Mouse (Mus musculus) ovary, adult 2 months (tissue): ENCODE results near the gene Dennd4c. TPM values are rescaled to one million over a fixed set of nuclear protein-coding genes. Genes with fewer than 3 reads are reported as not detected.

ENCODE experiments used
- polyA plus RNA-seq: library from polyadenylated mRNA; depleted of rRNA; stranded (reverse); fragments of >200 nt; gene quantifications from 2 replicates; pipeline ENCODE4 v1.2.3, GENCODE M21; 2012; rRNA removed

Gene Dennd4c
- 6.3 and 7.0 TPM in 2 replicates for polyA plus RNA-seq

GRCm38 (mm10) chr4:86748336-86749291 lies at the start of gene Dennd4c:
Gene Dennd4c, plus strand, starts transcription at chr4:86748555.

GRCm38 (mm10) chr4:86857113-86858069 lies 109.0 kb downstream of the Dennd4c start, which contains the start of gene Rps6:
Gene Rps6, minus strand, starts transcription at chr4:86857412.

GRCm38 (mm10) chr4:86874146-86874847 lies 125.9 kb downstream of the Dennd4c start, which contains the start of gene Acer2:
Gene Acer2, plus strand, starts transcription at chr4:86874396.

Other genes with a start within 250 kb of the Dennd4c start
- gene Saxo1, start 190.2 kb upstream of the Dennd4c start, polyA plus RNA-seq: 0.17 TPM in 1 of 2 replicates, not detected in the other
- gene Rraga, start 172.9 kb upstream of the Dennd4c start, polyA plus RNA-seq: 50.2 and 87.6 TPM in 2 replicates
- 11.0 TPM in 2 replicates for gene Haus6, start 136.5 kb upstream of the Dennd4c start, polyA plus RNA-seq
- 154 and 168 TPM in 2 replicates for gene Plin2, start 78.5 kb upstream of the Dennd4c start, polyA plus RNA-seq
- 496 and 505 TPM in 2 replicates for gene Rps6, start 108.9 kb downstream of the Dennd4c start, polyA plus RNA-seq
- gene Acer2, start 125.8 kb downstream of the Dennd4c start, polyA plus RNA-seq: 6.5 and 7.2 TPM in 2 replicates